Mouse (Mus musculus): ENCODE data around the gene Tor1aip1. TPM values are rescaled to one million over a fixed set of nuclear protein-coding genes. Genes with fewer than 3 reads are reported as not detected.
A peak's percentile ranks its signal among the peaks of the same experiment; 100 is the strongest.

Gene Tor1aip1
- total RNA-seq (2021) = 100 to 1,000 TPM in 1 of 2 experiments, 10 to 100 TPM in 1; 98.4 to 125 TPM
- long read RNA-seq, experiment 1, full-length matches to known transcripts = 22 of 30 reads
- long read RNA-seq, experiment 1, partial matches to known transcripts = 3 of 30 reads
- long read RNA-seq, experiment 1, other reads (novel, unspliced or antisense) = 5 of 30 reads
- long read RNA-seq, experiment 2, full-length matches to known transcripts = 7 of 11 reads
- long read RNA-seq, experiment 2, partial matches to known transcripts = 0 of 11 reads
- long read RNA-seq, experiment 2, other reads (novel, unspliced or antisense) = 4 of 11 reads

DNA sequence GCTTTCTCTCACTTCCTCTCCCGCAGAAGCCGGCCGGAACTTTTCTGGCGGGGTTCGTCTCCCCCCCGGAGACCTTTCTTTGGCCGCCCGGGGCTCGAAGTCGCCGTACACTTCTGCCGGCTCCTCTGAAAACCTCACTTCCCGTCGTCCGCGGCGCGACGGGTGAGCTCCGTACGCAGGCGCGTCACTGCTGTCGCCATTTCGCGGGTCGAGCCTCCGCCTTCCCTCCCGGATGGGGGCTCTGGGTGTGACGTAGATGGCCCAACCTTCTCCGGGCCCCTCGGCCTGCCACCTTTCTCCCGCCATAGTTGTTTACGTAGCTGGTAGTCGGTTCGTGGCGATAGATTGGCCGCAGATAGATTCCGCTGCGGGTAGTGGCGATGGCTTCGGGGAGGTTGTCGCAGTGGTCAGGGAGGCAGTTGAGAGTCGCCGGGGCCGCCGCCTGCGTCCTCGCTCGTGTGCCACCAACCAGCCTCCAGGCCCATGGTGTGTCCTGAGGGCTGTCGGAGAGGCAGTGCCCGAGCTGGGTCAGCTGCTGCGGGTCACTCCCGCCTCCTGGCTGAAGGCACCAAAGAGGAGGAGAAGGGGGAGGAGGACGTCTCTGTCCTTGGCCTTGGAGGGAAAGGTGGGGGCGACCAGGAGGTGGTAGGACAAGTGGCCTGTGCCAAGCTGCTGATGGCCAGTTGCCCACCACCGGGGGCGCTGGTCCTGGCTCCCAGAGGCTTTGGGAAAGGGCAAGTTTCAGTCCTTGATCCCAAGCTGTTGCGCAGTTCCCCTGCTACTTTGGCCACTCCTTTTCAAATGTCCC lies at the start of gene Tor1aip1:
Gene Tor1aip1 (minus strand): TSS at position 551 of the 808 bp plus-strand sequence.
- peak; percentile 99 for DNase-seq

DNA sequence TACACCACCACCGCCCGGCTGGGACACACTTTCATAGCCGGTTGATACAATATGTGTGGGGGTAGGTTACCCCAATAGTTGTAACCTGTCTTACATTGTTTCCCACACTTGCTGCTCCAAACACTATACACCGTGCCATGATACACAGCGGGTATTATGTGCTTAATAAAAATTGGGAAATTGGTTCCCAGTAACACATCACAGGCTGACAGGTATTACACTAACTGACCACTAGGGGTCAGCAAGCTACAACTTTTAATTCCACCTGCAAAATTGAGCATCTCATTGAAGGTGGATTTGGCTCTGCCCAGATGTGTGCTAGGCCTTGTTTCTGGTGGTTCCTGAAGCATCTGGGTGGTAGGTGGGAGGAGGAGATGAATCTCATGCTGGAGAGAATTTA lies 49.5 kb upstream of the Tor1aip1 start:
- no peak for DNase-seq

DNA sequence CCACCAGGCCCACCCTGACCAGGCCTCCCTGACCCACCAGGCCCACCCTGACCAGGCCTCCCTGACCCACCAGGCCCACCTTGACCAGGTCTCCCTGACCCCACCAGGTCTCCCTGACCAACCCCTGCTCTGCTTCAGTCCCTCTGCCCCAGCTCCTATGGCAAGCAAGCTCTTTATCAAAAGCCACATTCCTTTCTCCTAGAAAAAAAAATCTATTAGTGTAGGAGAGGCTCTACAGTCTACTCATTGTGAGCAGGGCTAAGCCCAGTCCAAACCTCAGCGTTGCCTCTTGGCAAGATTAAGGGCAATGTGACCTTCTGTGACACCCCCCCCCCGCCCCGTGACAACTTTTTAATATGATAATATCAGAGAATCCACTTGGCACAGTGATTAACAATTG lies 48.3 kb upstream of the Tor1aip1 start:
- DNase-seq = no peak

DNA sequence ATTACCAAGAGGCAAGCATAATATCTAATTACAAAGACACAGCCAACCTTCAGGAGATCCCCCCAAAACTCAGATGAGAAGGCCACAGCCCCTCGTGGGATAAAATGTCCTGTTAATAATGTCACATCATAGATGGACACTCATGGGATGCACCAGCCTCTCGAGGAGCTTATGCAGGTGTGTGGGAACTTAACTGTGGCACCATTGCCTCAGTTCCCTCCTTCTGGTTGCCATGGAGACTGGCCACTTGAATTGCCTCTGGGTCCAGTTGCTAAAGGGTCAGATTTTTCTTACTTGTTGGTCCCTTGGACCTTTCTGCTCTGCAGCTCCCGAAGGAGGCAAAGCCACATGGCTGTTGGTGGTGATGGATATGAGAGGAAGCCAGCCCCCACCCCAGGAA lies 41.4 kb upstream of the Tor1aip1 start:
- DNase-seq = no peak

DNA sequence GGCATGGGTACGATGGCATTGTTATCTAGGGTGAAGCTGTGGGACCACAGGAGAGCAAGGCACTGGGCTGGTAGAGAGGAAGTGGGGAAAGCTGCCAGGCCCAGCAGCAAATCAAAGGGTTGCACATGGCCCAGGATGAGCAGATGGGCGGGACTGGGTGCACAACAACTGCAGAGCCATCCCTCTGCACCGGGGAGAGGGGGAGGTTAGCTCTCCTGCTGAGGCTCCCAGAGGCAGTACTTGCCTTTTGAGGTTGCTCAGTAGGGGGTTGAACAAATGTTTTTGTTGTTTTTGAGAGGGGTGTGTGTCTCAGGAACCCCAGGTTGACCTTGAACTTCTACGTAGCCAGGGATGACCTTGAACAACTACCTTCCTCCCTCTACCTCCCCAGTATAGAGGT lies 40.2 kb upstream of the Tor1aip1 start:
- no peak for DNase-seq

DNA sequence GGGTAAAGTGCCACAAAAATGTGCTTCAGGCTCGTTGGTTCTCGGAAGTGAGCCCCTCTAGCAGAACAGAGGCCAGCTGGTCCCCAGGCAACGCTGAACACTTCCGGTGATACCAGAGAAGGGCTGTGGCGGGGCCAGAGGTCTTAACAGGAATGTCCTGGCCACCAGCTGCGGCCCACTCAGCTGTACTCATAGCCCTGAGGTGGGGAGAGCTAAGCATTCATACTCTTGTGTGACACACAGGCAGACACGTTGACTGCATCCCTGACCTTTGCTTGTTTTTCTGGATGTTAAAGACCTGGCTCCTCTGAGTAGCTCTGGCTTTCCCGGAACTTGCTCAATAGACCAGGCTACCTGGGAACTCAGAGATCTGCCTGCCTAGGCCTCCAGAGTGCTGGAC lies 38.3 kb upstream of the Tor1aip1 start:
- DNase-seq = peak; percentile 43

DNA sequence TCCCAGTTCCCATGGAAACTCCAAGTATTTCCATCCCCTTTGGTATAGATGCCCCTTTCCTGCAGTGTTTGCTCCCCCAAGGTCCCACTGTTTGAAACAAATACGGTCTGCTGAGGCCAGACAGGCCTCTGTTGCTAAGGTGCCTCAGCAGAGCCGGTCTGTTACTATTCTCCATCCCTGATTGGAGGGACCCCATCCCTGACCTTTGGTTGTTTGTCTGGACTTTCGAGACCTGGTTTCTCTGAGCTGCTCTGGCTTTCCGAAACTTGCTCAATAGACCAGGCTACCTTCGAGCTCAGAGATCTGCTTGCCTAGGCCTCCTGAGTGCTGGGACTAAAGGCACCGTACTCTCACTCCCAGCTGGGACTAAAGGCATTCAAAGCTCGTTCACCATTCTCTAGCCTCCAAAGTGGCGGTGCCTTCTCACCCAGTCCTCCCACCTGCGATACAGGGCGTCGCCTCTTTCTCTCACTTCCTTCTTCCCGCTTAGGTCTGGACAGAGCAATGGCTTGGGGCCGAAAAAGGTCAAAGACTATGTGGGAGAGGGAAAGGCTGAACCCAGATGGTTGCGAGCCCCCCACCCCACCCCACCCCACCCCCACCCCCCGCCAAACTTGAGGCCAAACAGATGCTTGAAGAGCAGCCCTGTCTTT lies 37.0 kb upstream of the Tor1aip1 start:
- DNase-seq = no peak

DNA sequence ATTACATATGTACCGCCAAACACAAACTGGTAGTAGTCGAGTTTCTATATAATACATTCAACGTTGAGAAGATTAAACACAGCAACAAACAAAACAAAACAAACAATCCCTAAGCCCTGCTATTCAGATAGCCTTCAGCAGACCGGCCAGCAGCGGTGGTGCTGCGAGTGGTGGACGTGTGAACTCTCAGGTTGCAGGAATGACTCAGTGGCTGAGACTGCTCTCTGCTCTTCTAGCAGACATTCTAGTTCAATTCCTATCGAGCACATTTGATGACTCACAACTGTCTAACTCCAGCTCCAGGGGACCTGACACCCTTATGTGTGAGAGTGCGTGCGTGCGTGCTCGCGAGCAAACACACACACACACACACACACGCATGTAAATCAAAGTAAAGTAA lies 33.8 kb upstream of the Tor1aip1 start:
- no peak for DNase-seq

DNA sequence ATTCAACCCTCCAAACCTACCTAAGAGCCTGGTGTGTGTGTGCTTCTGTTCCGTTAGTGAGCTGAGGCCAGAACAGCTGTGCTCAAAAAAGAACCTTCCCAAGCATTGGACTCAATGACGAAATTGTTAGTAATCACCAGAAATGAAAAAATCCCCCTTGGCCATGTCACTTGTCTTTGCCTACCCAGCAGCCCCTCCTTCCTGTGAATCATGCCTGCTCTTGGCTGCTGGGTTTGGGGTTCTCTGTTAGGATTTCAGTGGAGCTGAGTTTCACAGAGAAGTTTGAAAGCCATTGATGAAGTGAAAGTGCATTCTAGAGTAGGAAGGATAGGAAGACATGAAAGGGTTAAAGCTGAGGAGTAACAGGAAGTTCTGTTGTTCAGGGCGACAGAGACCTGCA lies 29.9 kb upstream of the Tor1aip1 start:
- DNase-seq = peak; percentile 33 to 39

DNA sequence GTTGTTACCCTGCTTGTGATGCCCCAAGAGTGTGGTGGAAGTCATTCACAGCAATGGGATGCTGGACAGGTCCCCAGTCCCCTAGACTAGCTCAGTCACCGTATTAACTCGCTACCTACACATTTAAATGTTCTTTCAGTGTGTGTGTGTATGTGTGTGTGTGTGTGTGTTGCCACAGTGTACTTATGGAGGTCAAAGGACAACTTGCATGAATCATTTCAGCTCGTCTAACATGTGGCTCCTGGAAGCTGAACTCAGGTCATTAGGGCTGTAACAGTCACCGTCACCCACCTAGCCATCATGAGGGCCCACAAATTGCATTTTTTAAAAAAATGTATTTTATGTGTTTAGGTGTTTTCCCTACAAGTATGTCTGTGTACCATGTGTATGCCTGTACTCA lies 25.9 kb upstream of the Tor1aip1 start:
- no peak for DNase-seq

DNA sequence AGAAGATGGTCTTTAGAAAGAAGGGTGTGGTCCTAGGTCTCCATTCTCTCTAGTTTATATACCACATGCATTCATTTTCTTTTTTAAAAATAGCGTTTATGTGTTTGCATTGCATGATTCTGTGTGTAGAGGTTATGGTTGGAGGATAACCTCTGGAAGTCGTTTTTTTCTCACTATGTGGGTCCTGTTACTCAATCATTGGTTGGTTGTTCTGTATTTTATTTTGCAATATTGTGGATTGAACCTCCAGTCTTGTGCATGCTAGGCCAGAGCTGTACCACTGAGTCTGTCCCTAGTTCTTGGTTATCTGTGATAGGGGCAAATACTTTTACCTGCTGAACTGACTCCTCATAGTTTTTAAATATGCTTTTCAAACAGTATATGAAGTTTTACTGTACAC lies 21.9 kb upstream of the Tor1aip1 start:
- no peak for DNase-seq

DNA sequence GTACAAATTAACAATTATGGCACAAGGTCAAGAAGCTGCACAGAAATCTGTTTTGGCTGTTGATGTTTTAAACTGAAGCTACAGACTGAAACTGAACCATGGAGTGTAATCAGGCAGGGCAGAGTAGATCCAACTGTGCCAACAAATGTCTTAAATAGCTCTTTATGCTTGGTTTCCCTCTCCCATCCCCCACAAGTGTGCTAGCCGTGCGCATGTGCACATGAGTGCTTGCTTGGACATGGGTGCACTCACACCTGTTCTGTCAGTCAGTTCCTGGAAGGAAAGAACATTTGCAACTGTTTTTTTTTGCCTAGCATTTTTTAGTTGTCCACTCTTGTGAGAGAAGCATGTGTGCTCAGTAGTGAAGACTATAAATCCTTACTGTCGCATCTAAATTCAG lies 10.4 kb upstream of the Tor1aip1 start:
- DNase-seq = no peak

DNA sequence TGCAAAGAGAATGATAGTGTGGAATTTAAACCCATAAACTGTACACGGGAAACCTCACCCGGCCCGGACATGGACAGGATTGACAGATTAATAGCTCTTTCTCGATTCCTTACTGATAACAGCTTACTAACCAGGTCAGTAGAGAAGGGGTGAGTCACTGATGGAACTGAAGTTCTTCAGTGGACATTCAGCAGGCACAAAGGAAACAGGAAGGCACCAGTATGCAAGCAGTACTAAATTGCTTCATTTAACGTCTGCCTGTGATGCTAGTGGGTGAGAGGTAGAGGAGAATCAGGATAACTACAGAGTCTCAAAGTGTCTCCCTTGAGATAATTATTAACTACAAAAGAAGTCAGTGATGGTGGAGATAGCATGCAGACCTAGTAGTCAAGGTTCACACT lies 7.9 kb upstream of the Tor1aip1 start:
- no peak for DNase-seq

DNA sequence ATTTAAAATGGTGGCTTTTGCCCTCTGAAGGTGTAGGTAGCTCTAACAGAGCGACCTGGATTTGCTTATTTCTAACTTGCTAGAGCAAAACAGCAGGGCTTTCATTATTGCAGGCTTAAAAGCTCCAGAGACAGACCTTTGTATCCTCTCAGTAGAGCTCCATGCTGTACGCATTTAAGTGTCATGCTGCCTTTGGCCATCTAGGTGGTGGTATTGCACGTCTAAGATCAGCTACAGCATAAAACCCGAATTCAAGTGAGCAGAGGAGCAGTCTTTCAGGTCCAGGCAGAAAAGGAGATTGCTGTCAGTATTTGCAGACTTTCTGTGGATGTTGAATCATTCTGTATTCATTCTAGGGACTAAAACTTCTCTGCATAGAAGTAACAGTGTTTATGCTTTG lies 6.7 kb upstream of the Tor1aip1 start:
- peak; percentile 39 to 50 for DNase-seq

DNA sequence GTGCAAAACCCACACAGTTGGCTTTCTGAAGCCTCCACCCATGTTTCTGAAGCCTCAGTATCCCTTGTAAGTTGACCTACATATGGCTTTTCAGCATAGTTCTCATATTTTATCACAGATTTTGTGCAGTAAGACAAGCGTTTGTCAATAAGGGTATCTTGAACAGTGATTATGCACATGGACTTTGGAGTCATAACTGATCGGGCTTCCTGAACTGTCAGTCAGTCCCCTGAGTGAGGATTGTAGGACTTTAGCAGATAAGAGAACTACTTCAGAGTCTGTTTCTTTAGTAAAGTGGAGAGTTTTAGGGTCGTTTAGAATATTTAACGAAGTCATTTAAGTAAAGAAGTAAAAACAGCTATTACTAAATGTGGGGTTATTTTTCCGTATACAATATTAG lies 6.2 kb upstream of the Tor1aip1 start:
- DNase-seq = no peak

DNA sequence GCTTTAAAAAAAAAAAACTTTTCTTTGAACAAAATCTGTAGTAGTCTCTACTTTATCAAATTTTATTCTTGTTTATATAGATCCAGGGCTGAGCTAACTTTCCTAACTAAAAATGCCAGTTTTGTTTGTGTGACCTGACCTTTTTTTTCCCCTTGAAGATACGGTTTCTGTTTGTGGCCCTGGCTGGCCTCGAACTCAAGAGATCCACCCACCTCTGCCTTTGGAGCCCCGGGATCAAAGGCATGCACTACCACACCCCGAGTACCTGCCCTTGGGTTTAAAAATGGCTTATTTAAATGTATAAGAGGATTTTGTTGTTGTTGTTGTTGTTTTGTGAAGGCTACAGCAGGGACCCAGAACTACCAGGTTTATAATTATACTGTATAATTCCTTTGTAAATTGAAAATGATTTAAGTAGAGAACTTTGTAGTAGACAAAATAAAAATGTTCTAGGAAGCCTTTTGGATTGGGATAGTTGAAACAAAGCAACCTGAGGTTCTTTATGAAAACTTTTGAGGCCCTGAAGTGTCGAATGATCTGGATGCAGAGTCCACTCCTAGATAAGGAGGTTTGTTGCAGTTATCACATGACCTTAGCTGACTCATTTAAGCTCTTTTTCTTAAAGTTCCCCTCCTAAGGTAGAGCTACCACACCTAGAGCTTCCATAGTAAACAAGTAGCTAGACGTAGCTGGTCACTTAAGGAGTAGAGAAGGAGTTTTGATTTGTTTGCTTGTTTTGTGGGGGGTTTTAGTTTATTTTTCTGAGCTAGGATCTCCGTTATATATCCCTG lies 5.4 kb upstream of the Tor1aip1 start:
- no peak for DNase-seq

DNA sequence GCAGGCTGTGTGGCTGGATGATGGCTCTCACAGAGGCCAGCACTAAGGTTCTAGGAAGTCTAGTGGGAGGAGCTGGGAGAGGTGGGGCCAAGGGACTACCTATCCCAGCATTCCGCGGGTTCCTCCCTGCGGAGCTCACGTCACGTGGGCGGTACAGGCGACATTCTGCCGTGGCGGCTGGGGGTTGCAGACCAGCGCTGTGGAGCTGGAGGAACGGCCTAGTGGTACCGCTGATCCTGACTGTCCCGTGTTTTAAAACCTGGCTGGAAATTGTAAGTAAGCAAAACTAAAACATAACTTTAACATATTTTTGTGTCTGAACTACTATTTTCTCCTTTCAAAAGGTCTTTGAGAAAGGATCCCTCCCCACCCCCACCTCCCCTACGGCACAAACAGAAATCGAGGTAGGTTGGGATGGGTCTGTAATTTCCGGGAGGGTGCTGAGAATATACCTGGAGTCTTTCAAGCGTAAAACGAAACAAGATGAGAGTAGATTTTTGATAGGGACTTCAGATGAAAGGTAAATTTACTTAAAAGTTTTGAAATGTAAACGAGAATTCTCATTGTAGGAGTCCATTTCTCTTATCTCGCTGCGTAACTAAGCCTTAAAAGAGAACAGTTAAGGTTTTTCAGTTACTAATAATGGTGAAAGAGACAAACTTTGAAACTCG lies 4.6 kb upstream of the Tor1aip1 start:
- DNase-seq = peak; percentile 95 to 96

DNA sequence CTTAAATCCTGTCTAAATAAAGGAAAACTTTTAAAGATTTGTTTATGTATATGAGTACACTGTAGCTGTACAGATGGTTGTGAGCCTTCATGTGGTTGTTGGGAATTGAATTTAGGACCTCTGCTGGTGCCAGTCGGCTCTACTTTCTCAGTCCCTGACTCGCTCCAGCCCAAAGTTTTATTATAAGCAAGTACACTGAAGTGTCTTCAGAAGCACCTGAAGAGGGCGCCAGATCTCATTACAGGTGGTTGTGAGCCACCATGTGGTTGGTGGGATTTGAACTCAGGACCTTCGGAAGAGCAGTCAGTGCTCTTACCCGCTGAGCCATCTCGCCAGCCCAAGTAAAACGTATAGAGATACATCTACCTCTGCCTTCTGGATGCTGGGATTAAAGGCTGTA lies 3.7 kb upstream of the Tor1aip1 start:
- DNase-seq = peak in 1 of 2 experiments; percentile 14

DNA sequence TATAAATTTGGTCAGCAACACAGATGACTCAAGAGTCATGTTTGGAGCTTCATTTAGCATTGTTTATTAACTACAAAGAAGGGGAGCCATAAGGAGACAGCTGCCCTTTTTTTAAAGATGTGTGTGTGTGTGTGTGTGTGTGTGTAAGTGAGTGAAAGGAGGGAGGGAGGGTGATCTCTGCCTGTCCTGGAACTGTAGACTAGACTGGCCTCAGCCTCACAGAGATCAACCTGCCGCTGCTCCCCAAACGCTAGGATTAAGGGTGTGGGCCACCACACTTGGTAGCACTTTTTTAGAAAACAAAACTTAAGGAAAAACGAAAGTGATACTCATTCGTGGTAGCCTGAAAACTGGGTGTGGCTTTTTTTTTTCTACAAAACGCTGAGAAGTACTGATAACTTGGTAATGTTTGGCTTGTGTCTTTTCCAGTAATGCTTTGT lies 884 bp upstream of the Tor1aip1 start:
- peak; percentile 45 to 49 for DNase-seq

DNA sequence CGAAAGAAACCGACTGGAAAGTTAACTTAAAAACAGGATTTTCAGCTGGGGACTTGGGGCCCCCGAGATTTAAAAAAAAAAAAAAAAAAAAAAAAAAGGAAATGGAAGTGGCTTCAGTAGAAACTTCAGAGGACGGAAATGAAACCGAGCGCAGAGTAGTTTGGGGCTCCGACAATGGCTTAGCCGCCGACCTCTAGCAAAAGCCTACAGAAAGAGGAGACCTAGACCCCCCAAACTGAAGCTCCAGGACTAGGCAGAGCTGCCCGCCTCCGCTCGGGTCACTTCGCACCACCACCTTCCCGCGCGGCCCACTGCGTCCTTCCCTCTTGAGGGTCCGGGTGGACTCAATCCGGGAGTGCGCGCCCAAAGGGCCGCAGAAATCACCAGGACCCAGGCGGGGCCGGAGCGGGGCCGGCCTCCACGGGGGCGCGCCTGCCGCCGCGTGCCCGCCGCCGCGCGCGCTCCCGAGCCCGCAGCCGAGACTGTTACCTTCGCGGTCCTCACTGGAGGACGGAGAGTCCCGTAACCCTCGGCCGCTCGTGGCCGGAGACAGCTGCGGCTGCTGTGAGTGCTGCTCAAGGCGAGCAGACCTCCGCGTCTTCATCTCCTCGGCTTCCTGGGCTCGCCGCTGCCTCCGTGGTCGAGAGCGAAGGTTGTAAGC lies 881 bp downstream of the Tor1aip1 start, which contains the start of gene Tor1aip2:
Gene Tor1aip2 (plus strand): TSS at position 135 of the 661 bp plus-strand sequence.
- peak; percentile 83 to 89 for DNase-seq

DNA sequence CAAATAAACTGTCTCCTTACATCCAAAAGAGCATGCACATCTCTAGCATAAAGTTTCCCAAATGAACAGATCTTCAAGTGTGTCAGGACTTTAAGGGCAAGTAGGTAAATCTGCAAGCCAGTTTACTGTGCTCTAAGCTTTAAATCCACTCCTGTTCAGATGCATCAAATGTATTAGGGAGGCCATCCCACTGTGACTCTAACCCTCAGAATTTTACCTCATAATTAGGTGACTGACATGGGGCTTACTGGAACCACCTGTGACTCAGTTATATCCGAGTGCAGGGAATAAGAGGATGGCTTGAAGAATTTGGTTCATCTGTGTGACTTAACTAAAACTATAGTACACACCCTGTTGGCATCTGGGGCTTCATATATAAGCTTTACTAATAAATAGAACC lies 1.6 kb downstream of the Tor1aip1 start:
- no peak for DNase-seq
